Mouse (Mus musculus): Measurements from ENCODE around the gene Atp1b1. TPM values are rescaled to one million over a fixed set of nuclear protein-coding genes. Genes with fewer than 3 reads are reported as not detected.

Gene Atp1b1
- polyA plus RNA-seq (2016; fragmentation: Nextera tagmentation; extraction: Ambion mirVana) = 6.9 and 7.4 TPM in 2 replicates

DNA sequence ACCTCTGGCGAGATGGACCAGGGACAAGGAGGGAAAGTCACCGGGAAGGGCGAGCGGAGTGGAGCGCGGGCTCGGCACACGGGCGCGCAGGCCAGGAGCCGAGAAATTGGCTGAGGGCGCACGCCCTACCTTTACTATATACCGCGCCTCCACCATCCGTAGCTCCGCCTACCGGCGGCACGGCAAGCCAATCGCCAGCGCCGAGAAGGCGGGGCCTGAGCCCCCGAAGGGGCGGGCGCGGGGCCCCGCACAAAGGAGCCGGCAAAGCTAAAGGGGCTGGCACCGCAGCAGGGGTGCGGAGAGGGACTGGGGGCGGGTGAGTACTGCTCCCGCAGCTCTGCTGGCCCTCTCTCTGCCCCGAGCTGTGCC, at the start of gene Atp1b1:
Gene Atp1b1 (minus strand): TSS at position 111 of the 369 bp plus-strand sequence.
- DNase-seq (ENCODE audit: low spot score) = peak; percentile 87
- Histone ChIP-seq H3K9me3 (no peaks in the 10 kb centered on the region), H3K4me3 (peak within 1 kb of the TSS; percentile 74), H3K4me1 (peaks cover 43% of the 10 kb centered on the region), H3K27me3 (replicated peaks; ENCODE audit: low read depth, poor library complexity, severe bottlenecking) (peaks cover 82% of the 10 kb centered on the region), H3K36me3 (replicated peaks) (no peaks in the 10 kb centered on the region), H3K27ac (replicated peaks) (peak within 1 kb of the TSS; percentile 81)
- under 1% methylated on average over 35 of the region's 35 CpGs for WGBS

DNA sequence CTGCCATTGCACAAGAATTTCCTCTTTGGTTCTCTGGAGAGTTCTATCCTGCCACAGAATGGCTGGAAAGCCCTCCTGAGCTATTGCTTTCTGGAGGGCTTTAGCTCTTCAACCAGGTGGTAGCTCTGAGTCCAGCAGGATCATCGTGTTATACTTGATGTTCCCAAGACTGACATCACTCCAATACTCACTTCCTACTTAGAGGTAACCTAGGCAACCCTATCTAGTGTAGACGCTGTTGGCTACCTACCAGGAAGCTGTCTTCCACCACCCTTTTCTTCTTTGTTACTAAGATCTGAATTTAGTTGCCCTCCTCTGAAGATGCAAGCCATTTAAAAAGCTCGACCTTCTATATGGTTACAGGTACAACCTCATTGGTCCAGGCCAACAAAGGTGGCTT, 46.9 kb upstream of the Atp1b1 start:
- Histone ChIP-seq H3K4me1 (0 out of 2 replicates have a peak, but pooled peaks cover 2% of the 10 kb centered on the region), H3K36me3 (replicated peaks) (no peaks in the 10 kb centered on the region), H3K4me3 (no peak overlapping the region), H3K27ac (replicated peaks) (no peak overlapping the region), H3K27me3 (replicated peaks; ENCODE audit: low read depth, poor library complexity, severe bottlenecking) (no peaks in the 10 kb centered on the region), H3K9me3 (no peaks in the 10 kb centered on the region)
- DNase-seq (ENCODE audit: low spot score) = no peak
- 88% methylated on average over 3 of the region's 3 CpGs for WGBS

DNA sequence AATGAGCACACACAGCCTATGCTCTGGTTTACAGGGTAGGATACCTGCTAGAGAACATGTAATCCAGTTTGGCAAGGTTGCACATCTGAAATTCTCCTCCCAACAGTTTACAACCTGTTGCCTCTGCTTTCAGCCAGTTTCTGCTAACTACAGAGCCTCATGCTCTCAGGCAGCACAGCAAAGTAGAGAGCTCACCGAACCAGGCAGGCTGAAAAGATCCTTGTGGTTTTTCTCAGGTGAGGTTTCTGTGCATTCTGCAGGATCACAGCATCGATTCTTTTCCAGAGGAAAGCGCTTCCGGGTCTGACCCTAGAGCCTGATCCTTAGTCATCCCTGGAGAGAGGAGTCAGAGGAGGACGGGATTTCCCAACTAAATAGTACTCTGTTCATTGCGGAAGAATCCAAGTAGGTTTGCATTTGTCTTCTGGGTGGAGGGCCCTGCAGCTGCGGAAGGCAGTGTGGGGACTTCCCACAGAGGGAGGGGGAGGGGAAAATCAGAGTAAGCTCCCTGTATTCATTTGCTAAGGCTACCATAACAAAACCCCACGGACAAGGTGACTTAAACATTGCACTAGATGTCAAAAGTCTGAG, 45.1 kb upstream of the Atp1b1 start:
- Histone ChIP-seq H3K27ac (replicated peaks) (no peak overlapping the region), H3K4me1 (0 out of 2 replicates have a peak, but pooled peaks cover 2% of the 10 kb centered on the region), H3K27me3 (replicated peaks; ENCODE audit: low read depth, poor library complexity, severe bottlenecking) (no peaks in the 10 kb centered on the region), H3K36me3 (replicated peaks) (no peaks in the 10 kb centered on the region), H3K9me3 (no peaks in the 10 kb centered on the region), H3K4me3 (no peak overlapping the region)
- no peak for DNase-seq (ENCODE audit: low spot score)
- 41% methylated on average over 8 of the region's 8 CpGs for WGBS

DNA sequence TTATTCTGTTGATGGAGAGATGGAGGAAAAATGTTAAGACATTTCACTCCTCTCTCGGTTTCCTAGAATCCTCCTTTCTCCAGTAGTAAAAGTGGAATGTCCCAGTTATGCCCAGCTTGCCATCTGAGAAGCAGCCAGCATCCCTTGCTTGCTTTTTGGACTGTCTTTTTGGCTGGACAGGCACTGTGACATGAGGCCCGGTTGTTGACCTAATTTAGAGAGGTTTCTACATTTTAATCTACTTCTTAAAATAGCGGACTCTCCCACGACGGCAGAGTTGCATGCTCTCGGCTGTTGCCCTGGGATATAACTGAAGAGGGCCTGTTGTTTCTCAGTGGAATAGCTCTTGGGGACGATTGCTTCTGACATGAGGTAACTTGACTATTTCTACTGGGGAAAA, 44.1 kb upstream of the Atp1b1 start:
- Histone ChIP-seq H3K36me3 (replicated peaks) (no peaks in the 10 kb centered on the region), H3K9me3 (no peaks in the 10 kb centered on the region), H3K4me3 (no peak overlapping the region), H3K27ac (replicated peaks) (no peak overlapping the region), H3K27me3 (replicated peaks; ENCODE audit: low read depth, poor library complexity, severe bottlenecking) (no peaks in the 10 kb centered on the region), H3K4me1 (0 out of 2 replicates have a peak, but pooled peaks cover 2% of the 10 kb centered on the region)
- no peak for DNase-seq (ENCODE audit: low spot score)
- 84% methylated on average over 7 of the region's 7 CpGs for WGBS

DNA sequence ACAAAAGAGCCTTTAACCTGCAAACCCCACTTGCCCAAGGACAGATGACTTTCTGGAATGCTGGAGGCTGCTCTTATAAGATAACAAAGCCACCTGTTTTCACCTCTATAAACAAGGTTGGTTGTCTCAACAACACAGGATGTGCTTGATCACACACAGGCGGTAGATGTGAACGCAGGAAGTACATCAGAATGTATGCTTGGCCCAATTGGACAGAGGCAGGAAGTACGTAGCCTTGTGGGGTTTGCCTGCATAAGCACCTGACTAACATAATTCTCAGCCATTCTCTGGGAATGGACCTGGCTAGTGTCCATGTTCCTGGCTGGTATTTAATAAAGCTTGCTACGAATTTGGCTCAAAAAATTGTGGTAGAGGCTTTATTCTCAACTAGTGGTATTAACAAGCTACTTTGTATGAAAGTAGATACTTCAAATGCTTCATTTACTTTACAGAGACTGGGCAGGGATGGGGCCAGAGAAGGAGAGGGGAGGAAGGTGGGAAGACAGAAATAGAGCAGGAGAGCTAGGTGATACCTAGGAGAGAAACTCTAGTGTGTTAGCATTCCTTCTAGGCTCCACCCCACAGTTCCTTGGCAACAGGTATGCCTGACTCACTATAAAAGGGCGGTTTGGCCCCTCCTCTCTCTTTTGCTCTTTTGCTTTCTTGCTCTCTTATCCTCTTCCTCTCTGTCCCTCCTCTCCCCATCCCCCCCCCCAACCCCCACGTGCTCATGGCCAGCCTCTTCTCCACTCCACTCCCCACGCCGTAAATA, 36.8 kb upstream of the Atp1b1 start:
- no peaks in the 10 kb centered on the region for H3K36me3 ChIP-seq (replicated peaks)
- no peak for DNase-seq (ENCODE audit: low spot score)
- H3K27ac ChIP-seq (replicated peaks) = no peak overlapping the region
- peaks cover 4% of the 10 kb centered on the region; the same call in 1 of the 2 replicates for H3K4me1 ChIP-seq
- H3K9me3 ChIP-seq = no peaks in the 10 kb centered on the region
- 73% methylated on average over 8 of the region's 8 CpGs for WGBS
- H3K4me3 ChIP-seq = no peak overlapping the region
- no peaks in the 10 kb centered on the region for H3K27me3 ChIP-seq (replicated peaks; ENCODE audit: low read depth, poor library complexity, severe bottlenecking)

DNA sequence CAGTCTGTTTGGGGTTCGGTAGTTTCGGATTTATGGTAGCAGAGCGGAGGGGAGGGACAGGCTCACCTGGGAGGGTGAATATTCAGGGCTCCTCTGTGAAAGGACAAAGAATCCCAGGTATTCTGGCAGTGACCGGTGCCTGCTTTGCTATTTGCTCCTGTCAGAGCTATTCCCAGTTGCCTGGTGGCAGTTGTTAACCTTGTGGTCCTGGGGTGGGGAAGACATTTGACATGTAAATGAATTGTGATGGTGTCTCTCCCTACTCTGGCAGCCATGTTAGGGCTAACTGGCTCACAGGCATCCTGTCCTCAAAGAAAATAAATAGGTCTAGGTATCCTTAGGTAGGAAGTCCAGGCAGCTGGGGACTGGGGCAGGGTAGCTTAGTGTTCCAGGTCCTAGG, 36.1 kb upstream of the Atp1b1 start:
- H3K9me3 ChIP-seq = no peaks in the 10 kb centered on the region
- H3K36me3 ChIP-seq (replicated peaks) = no peaks in the 10 kb centered on the region
- no peak for DNase-seq (ENCODE audit: low spot score)
- peaks cover 4% of the 10 kb centered on the region; the same call in 1 of the 2 replicates for H3K4me1 ChIP-seq
- 57% methylated on average over 4 of the region's 4 CpGs for WGBS
- no peak overlapping the region for H3K27ac ChIP-seq (replicated peaks)
- H3K4me3 ChIP-seq = no peak overlapping the region
- H3K27me3 ChIP-seq (replicated peaks; ENCODE audit: low read depth, poor library complexity, severe bottlenecking) = no peaks in the 10 kb centered on the region

DNA sequence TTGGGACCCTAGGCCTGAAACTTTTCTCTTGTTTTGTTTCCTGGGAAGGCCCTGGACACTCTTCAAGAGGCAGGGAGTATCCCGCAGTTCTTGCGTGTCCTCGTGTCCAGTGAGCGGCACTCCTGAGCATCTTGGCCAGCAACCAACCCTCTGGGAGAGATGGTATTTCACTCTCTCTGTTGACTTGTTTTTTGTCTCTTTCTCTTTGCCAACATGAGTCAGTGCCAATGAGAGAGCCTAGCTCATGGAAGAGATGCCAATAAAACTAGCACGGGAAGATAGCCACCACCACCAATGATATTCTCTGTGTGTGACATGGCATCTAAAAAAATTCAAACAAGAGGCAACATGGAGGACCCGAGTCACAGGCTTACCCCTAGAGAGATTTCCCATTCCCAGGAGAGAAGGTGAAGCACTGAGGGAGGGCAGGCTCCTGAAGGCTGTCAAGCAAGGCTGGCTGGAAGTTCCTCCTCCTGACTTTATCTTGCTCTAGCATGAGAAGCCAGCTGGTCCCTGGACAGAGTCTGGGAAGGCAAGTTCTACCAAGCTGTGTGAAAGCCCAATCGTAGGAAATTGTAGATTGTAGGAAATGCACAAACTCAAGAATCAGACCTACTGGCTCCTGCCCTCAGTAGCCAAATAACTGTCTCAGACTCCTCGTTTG, 35.0 kb upstream of the Atp1b1 start:
- Histone ChIP-seq H3K4me1 (peaks cover 4% of the 10 kb centered on the region; the same call in 1 of the 2 replicates), H3K4me3 (no peak overlapping the region), H3K27me3 (replicated peaks; ENCODE audit: low read depth, poor library complexity, severe bottlenecking) (no peaks in the 10 kb centered on the region), H3K9me3 (no peaks in the 10 kb centered on the region), H3K36me3 (replicated peaks) (no peaks in the 10 kb centered on the region), H3K27ac (replicated peaks) (no peak overlapping the region)
- 81% methylated on average over 8 of the region's 8 CpGs for WGBS
- DNase-seq (ENCODE audit: low spot score) = no peak

DNA sequence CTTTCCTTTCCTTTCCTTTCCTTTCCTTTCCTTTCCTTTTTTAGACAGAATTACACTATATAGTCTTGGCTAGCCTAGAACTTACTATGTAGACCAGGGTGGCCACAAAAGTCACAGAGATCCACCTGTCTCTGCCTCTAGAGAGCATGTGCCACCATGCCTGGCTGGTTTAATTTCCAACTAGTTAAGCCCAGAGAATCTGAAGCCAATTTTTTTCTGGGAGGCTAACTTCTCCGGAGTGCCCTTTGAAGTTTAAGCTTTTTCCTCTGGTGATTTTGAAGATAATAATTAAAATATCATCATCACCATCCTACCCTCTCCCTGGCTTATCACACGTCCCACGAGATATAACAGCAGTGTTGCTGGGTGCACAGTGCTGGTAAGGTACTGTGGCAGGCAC, 34.3 kb upstream of the Atp1b1 start:
- DNase-seq (ENCODE audit: low spot score) = no peak
- no peak overlapping the region for H3K27ac ChIP-seq (replicated peaks)
- 82% methylated on average over 3 of the region's 3 CpGs for WGBS
- H3K27me3 ChIP-seq (replicated peaks; ENCODE audit: low read depth, poor library complexity, severe bottlenecking) = no peaks in the 10 kb centered on the region
- H3K36me3 ChIP-seq (replicated peaks) = no peaks in the 10 kb centered on the region
- H3K4me1 ChIP-seq = peaks cover 4% of the 10 kb centered on the region; the same call in 1 of the 2 replicates
- H3K4me3 ChIP-seq = no peak overlapping the region
- H3K9me3 ChIP-seq = no peaks in the 10 kb centered on the region

DNA sequence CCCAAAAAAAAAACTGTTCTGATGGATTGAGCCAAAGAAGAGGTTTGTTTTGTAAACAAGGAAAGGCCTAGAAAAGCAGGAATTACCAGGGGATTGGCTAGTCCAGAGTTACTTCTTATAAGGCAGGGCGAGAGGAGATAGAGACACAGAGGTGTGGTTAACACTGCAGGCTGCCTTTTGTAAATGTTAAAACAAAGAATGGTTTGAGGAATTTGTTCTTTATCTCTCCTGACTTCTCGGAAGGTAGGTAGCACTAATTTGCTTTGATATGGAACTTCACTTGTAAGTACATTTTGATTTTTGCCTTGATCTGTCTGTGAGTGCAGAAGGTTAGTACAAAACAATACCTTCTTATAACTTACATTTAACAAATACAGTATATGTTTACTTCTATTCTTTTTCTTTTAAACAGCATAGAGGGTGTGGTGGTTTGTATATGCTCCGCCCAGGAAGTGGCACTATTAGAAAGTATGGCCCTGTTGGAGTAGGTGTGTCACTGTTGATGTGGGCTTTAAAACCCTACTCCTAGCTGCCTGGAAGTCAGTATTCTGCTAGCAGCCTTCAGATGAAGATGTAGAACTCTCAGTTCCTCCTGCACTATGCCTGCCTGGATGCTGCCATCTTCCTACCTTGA, 31.9 kb upstream of the Atp1b1 start:
- Histone ChIP-seq H3K9me3 (no peaks in the 10 kb centered on the region), H3K4me3 (no peak overlapping the region), H3K27ac (replicated peaks) (no peak overlapping the region), H3K36me3 (replicated peaks) (no peaks in the 10 kb centered on the region), H3K27me3 (replicated peaks; ENCODE audit: low read depth, poor library complexity, severe bottlenecking) (no peaks in the 10 kb centered on the region), H3K4me1 (peaks cover 4% of the 10 kb centered on the region; the same call in 1 of the 2 replicates)
- no peak for DNase-seq (ENCODE audit: low spot score)
- 80% methylated on average over 3 of the region's 3 CpGs for WGBS

DNA sequence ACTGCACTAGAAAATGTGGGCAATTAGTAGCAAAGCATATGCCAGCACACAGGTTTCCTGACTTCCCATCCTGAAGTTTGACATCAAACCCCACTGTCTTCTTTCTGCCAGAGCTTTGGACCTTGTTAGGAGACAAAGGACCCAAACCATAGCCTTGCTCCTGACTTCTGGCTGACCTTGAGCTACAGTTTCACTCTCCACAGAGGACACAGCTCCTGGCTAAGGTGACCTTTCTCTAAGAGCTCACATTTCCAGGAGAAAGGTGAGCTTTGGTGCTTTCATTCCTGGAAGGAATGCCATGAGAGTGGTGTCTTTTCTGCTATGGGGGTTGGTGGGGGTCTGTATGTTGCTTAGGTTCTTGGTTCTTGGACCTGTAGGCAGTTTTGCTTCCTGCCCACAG, 25.6 kb upstream of the Atp1b1 start:
- H3K27ac ChIP-seq (replicated peaks) = no peak overlapping the region
- no peaks in the 10 kb centered on the region for H3K27me3 ChIP-seq (replicated peaks; ENCODE audit: low read depth, poor library complexity, severe bottlenecking)
- H3K4me1 ChIP-seq = no peaks in the 10 kb centered on the region; the same call in 1 of the 2 replicates
- H3K4me3 ChIP-seq = no peak overlapping the region
- no peaks in the 10 kb centered on the region for H3K9me3 ChIP-seq
- DNase-seq (ENCODE audit: low spot score) = no peak
- H3K36me3 ChIP-seq (replicated peaks) = no peaks in the 10 kb centered on the region

DNA sequence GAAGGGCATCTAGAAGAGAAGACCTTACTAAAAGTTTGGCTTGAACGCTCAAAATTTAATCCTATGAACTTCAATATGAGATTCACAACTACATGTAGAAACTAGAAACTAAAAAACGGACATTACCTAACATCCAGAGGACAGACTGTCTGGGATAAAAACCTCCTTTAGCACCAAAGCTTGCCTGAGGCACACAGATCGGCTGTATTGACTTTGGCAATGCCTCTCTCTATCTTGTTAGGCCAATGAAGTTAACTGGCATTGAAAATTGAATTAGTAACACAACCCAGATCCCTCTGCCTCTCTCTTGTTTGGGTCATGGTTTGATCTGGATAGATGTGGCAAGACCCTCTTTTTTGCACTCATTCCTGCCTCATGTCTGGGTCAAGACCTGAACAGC, 24.7 kb upstream of the Atp1b1 start:
- Histone ChIP-seq H3K27ac (replicated peaks) (no peak overlapping the region), H3K27me3 (replicated peaks; ENCODE audit: low read depth, poor library complexity, severe bottlenecking) (no peaks in the 10 kb centered on the region), H3K4me1 (no peaks in the 10 kb centered on the region; the same call in 1 of the 2 replicates), H3K36me3 (replicated peaks) (no peaks in the 10 kb centered on the region), H3K4me3 (no peak overlapping the region), H3K9me3 (no peaks in the 10 kb centered on the region)
- DNase-seq (ENCODE audit: low spot score) = no peak
- 78% methylated on average over 3 of the region's 3 CpGs for WGBS

DNA sequence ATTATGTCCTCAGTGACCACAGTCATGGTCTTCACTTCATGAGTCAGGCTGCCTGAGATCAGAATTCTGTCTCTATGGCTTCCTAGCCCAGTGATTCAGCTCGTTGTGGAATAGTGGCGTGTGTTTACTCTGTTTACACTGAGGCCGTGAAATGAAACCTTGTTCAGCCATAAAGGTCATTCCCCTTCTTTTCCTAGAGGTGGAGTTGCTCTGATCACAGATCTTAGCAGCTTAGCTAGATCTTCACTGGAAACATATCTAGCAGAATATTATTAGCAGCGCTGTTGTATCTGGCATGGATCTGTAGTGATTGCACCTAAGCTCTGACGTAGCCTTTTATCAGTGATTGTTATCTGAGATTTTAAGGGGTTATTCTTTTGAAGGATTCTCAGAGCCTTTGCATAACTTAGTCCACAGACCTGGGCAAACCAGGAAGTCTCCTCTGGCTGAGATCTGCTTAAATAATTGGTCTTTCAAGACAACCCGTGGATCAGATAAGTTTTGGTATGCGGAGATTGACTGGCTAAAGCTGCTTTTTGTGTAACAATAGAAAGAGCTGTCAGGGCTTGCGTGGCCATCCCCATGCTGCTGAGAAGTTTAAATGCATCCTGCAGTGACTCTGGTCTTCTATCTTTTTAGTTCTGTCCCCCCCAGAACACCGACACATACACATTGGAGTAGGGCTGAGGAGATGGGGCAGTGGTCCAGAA, 23.6 kb upstream of the Atp1b1 start:
- no peaks in the 10 kb centered on the region; the same call in 1 of the 2 replicates for H3K4me1 ChIP-seq
- 54% methylated on average over 9 of the region's 9 CpGs for WGBS
- no peaks in the 10 kb centered on the region for H3K9me3 ChIP-seq
- H3K27me3 ChIP-seq (replicated peaks; ENCODE audit: low read depth, poor library complexity, severe bottlenecking) = no peaks in the 10 kb centered on the region
- no peak overlapping the region for H3K27ac ChIP-seq (replicated peaks)
- no peak overlapping the region for H3K4me3 ChIP-seq
- no peak for DNase-seq (ENCODE audit: low spot score)
- H3K36me3 ChIP-seq (replicated peaks) = no peaks in the 10 kb centered on the region
